Mouse (Mus musculus) 416B (cell line): ENCODE data around the gene 4930522H14Rik.

Experiments
- DNase-seq: peaks from one replicate; pipeline ENCODE4 v3.0.0; 2011; ENCODE audit warnings: low read depth

The 4930522H14Rik gene

GRCm38 (mm10) chr4:109531111-109531510, at the start of gene 4930522H14Rik:
Gene 4930522H14Rik (minus strand): TSS chr4:109531297.
- DNase-seq, result no peak

GRCm38 (mm10) chr4:109578356-109578755, 47.3 kb upstream of the 4930522H14Rik start:
- no peak for DNase-seq

GRCm38 (mm10) chr4:109576933-109577332, 45.8 kb upstream of the 4930522H14Rik start:
- peak; percentile 75 for DNase-seq

GRCm38 (mm10) chr4:109574845-109575244, 43.7 kb upstream of the 4930522H14Rik start:
- no peak for DNase-seq

- no peak for DNase-seq
Observed at GRCm38 (mm10) chr4:109574331-109574730, 43.2 kb upstream of the 4930522H14Rik start.

- no peak for DNase-seq
Observed at GRCm38 (mm10) chr4:109572632-109573031, 41.5 kb upstream of the 4930522H14Rik start.

- DNase-seq, result no peak
Observed at GRCm38 (mm10) chr4:109569421-109569820, 38.3 kb upstream of the 4930522H14Rik start.

GRCm38 (mm10) chr4:109568959-109569358, 37.9 kb upstream of the 4930522H14Rik start:
- no peak for DNase-seq

- DNase-seq, result no peak
Observed at GRCm38 (mm10) chr4:109564711-109565110, 33.6 kb upstream of the 4930522H14Rik start.

GRCm38 (mm10) chr4:109550338-109551150, 19.4 kb upstream of the 4930522H14Rik start:
- DNase-seq, result no peak

GRCm38 (mm10) chr4:109547306-109547705, 16.2 kb upstream of the 4930522H14Rik start:
- DNase-seq, result peak; percentile 9

GRCm38 (mm10) chr4:109546538-109546937, 15.4 kb upstream of the 4930522H14Rik start:
- DNase-seq, result no peak

GRCm38 (mm10) chr4:109530245-109530816, 766 bp downstream of the 4930522H14Rik start:
- no peak for DNase-seq

- DNase-seq, result peak; percentile 85
Observed at GRCm38 (mm10) chr4:109504885-109505284, 26.2 kb downstream of the 4930522H14Rik start.

- DNase-seq, result no peak
Observed at GRCm38 (mm10) chr4:109498476-109498875, 32.6 kb downstream of the 4930522H14Rik start.

- no peak for DNase-seq
Observed at GRCm38 (mm10) chr4:109493581-109493980, 37.5 kb downstream of the 4930522H14Rik start.

- DNase-seq, result no peak
Observed at GRCm38 (mm10) chr4:109488812-109489211, 42.3 kb downstream of the 4930522H14Rik start.

- DNase-seq, result peak; percentile 83
Observed at GRCm38 (mm10) chr4:109484621-109485020, 46.5 kb downstream of the 4930522H14Rik start, which contains the start of gene Rnf11. Gene Rnf11 (minus strand): TSS chr4:109484728.

- no peak for DNase-seq
Observed at GRCm38 (mm10) chr4:109482701-109483100, 48.4 kb downstream of the 4930522H14Rik start.

GRCm38 (mm10) chr4:109481424-109481823, 49.7 kb downstream of the 4930522H14Rik start:
- DNase-seq, result peak; percentile 84

GRCm38 (mm10) chr4:109477454-109477853, 53.6 kb downstream of the 4930522H14Rik start:
- DNase-seq, result no peak

GRCm38 (mm10) chr4:109476554-109477014, 54.5 kb downstream of the 4930522H14Rik start:
- peak; percentile 81 for DNase-seq
